Mouse (Mus musculus): Measurements from ENCODE around the gene Wdr20.

GRCm38 (mm10) chr12:110702556-110702955 is 35.2 kb upstream of the Wdr20 start, which contains the start of gene Hsp90aa1:
- TF ChIP-seq CTCF (IDR thresholded peaks at IDR 0.05; ENCODE audit: control insufficient read depth, insufficient read depth, insufficient replicate concordance, low read depth, low read length) (no peak), POLR2A (IDR thresholded peaks at IDR 0.05; ENCODE audit: control insufficient read depth, low read depth, low read length) (no peak)

All from testis, adult 2 months (tissue).